Mouse (Mus musculus) limb, embryonic 10.5 days (tissue): Measurements from ENCODE around the gene Zmynd10. TPM values are rescaled to one million over a fixed set of nuclear protein-coding genes. Genes with fewer than 3 reads are reported as not detected.
"Not testable (repeated sequence)": the region's sequence is repeated elsewhere in the genome, so short reads cannot be mapped to it uniquely, and the experiment has no call there.

Experiments used
- DNase-seq: peaks from one replicate; pipeline ENCODE4 v3.0.0-alpha.2; 2017; ENCODE audit warnings: low spot score
- H3K27ac ChIP-seq: fragments of 300-500 bp; sonication (generic); 2 replicates; pipeline ENCODE4 v1.5.1; 2016; ENCODE audit warnings: mild to moderate bottlenecking
- H3K27me3 ChIP-seq: fragments of 300-500 bp; sonication (generic); 2 replicates; pipeline ENCODE4 v1.6.1; 2016; ENCODE audit warnings: low read depth, mild to moderate bottlenecking; ENCODE audit not compliant: poor library complexity, severe bottlenecking
- H3K36me3 ChIP-seq: fragments of 300-500 bp; sonication (generic); 2 replicates; pipeline ENCODE4 v1.6.1; 2016; ENCODE audit warnings: mild to moderate bottlenecking, moderate library complexity
- H3K4me1 ChIP-seq: fragments of 300-500 bp; sonication (generic); 2 replicates; pipeline ENCODE4 v1.6.1; 2016
- H3K4me3 ChIP-seq: fragments of 300-500 bp; sonication (generic); 2 replicates; pipeline ENCODE4 v1.5.1; 2016; ENCODE audit warnings: mild to moderate bottlenecking, moderate library complexity
- H3K9me3 ChIP-seq: fragments of 300-500 bp; sonication (generic); replicated peaks from 2 replicates; pipeline ENCODE4 v1.6.1; 2016; ENCODE audit warnings: mild to moderate bottlenecking
- WGBS: fragments of 180-500 bp; shearing (Covaris S2); methylation state at CpG from one replicate; pipeline ENCODE4 v1.1.7; 2016; 5-methylcytosine and 5-hydroxymethylcytosine counted together
- polyA plus RNA-seq: library from polyadenylated mRNA; unstranded; fragments of >200 nt; fragmentation: Nextera tagmentation; extraction: Ambion mirVana; gene quantifications from 2 replicates; pipeline ENCODE4 v1.2.1, GENCODE M21; 2016

Gene Zmynd10
- polyA plus RNA-seq, 1 experiment from 2014 or later = 0.33 TPM

DNA sequence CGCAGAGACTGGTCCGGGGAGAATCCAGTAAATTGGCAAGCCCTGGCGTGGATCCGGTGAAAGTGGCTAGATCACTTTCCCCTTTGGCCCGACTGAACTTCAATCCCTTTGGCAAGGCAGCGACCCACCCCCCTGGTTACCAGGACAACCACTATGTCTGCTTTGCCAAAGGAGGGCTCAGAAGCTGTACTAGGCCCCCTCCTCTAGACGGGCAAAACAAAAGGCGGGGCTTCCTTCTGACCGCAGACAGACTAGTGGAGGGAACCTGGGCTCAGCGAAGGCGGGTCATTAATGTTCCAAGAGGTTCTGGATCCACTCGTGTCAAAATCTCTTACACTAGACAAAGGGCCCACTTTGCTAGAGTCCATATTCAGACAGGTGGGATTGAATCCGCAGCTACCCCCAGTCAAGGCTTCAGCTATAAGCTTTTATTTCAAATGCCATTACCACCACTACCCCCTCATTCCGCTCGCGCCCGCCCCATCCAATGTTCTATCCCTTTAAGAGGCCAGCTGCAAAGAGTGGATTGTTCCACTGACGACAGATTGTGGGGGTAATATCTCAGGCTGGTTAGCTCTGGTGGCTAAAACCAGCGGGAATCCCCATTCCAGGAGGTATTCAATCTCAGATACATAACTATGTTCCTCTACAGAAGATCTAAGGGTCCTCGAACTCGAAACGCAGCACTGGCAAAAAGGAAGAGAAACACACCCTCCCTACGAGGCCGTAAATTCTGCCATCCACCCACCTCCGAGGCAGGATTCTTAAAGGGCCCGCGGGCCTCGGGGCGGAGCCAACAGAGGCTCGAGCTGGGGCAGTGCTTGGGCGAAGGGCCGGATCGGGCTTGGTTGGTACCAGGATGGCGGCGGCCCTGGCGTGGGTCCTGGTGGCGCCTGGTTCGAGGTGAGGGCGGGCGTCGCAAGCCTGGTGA lies 21.5 kb downstream of the Zmynd10 start:
- Histone ChIP-seq H3K4me1 (peaks cover 71% of the 10 kb centered on the region), H3K27ac (peak overlapping the region; percentile 96), H3K4me3 (peak overlapping the region; percentile 83), H3K27me3 (no peaks in the 10 kb centered on the region), H3K36me3 (peaks cover 59% of the 10 kb centered on the region), H3K9me3 (no peaks in the 10 kb centered on the region)
- under 1% methylated on average over 41 of the region's 41 CpGs for WGBS
- DNase-seq = peak; percentile 91

DNA sequence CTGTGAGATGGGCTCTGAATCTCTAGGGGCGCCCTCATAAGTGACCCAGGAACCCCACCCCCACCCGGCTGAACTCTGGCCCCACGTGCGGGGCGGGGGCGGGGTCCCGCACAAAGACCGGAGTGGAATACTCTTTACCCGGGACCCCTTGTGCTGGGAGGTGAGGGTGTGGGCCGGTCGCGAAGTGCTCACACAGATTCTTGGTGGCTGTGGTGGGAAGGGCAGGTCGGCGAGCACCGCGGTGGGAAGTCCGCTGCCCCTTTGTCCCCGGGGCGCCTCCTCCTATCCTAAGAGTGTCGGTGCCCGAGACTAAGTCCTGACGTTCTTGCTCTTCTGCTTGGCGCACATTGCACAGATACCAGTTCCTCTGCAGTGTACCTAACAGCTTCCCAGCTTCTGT lies 22.2 kb downstream of the Zmynd10 start:
- peaks cover 63% of the 10 kb centered on the region for H3K36me3 ChIP-seq
- WGBS = under 1% methylated on average over 23 of the region's 23 CpGs
- DNase-seq = no peak

DNA sequence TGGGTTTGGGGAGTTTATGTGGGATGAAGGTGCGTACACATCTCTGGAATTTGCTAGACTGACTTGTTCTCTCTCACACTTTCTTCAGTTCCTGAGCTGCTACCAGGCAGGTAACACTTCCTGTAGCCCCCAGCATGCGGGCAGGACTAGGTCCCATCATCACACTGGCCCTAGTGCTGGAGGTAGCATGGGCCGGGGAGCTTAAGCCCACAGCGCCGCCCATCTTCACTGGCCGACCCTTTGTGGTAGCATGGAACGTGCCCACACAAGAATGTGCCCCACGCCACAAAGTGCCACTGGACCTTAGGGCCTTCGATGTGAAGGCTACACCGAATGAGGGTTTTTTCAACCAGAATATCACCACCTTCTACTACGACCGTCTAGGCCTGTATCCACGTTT lies 22.9 kb downstream of the Zmynd10 start:
- no peaks in the 10 kb centered on the region for H3K9me3 ChIP-seq
- WGBS = 64% methylated on average over 13 of the region's 13 CpGs

More for the DNA sequence above, 22.2 kb downstream of the Zmynd10 start:
- peaks cover 64% of the 10 kb centered on the region for H3K4me1 ChIP-seq
- peak overlapping the region; percentile 83 for H3K4me3 ChIP-seq
- H3K27ac ChIP-seq = peak overlapping the region; percentile 96
- H3K27me3 ChIP-seq = no peaks in the 10 kb centered on the region
- no peaks in the 10 kb centered on the region for H3K9me3 ChIP-seq

DNA sequence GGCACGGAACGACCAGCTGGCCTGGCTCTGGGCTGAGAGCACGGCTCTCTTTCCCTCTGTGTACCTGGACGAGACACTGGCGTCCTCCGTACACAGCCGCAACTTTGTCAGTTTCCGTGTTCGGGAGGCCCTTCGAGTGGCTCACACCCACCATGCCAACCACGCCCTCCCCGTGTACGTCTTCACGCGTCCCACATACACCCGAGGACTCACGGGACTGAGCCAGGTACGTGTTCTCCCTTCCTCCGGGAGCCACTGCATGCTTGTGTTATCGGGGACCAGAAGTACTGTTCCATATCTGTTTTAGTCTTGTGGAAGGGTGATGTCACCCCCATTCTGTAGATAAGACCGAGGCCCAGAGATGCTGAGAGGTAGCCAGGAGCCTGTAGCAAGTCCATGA lies 23.7 kb downstream of the Zmynd10 start:
- 94% methylated on average over 21 of the region's 21 CpGs for WGBS
- Histone ChIP-seq H3K27ac (peak overlapping the region; percentile 96; the same call in 1 of the 2 replicates), H3K36me3 (peaks cover 62% of the 10 kb centered on the region), H3K4me1 (peaks cover 56% of the 10 kb centered on the region), H3K27me3 (no peaks in the 10 kb centered on the region), H3K4me3 (peak overlapping the region; percentile 83), H3K9me3 (no peaks in the 10 kb centered on the region)
- DNase-seq = no peak

More for the DNA sequence above, 22.9 kb downstream of the Zmynd10 start:
- Histone ChIP-seq H3K4me3 (peak overlapping the region; percentile 83), H3K27me3 (no peaks in the 10 kb centered on the region), H3K36me3 (peaks cover 63% of the 10 kb centered on the region), H3K27ac (peak overlapping the region; percentile 96), H3K4me1 (peaks cover 59% of the 10 kb centered on the region)
- no peak for DNase-seq

DNA sequence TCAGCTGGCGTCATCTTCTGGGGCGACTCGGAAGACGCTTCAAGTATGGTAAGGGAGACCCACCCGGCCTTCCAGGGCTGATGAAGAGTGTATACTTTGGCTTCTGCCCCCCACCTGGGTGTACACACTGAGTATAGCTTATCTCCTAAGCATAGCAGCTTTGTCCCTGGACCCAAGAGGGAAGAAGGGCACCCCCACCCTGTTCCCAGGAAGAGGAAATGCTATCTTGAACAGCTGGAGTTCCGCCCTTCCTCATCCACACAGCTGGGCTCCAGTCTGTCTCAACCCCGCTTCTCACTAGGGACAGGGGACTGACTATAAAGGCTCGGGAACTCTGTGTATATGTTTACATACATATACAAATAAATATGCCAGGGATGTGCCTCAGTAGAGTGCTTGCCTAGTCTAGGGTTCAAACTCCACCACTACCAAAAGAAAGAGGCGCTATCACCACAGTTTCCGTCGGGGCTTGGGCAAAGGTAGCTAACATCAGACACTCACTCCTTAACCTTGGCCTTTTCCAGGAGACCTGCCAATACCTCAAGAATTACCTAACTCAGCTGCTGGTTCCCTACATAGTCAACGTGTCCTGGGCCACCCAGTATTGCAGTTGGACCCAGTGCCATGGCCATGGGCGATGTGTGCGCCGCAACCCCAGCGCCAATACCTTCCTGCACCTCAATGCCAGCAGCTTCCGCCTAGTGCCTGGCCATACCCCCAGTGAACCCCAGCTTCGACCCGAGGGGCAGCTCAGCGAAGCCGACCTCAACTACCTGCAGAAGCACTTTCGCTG lies 24.6 kb downstream of the Zmynd10 start:
- H3K27me3 ChIP-seq = no peaks in the 10 kb centered on the region
- no peak overlapping the region; the same call in 1 of the 2 replicates for H3K27ac ChIP-seq
- no peaks in the 10 kb centered on the region for H3K9me3 ChIP-seq
- peaks cover 58% of the 10 kb centered on the region for H3K4me1 ChIP-seq
- H3K4me3 ChIP-seq = peak overlapping the region; percentile 83; the same call in 1 of the 2 replicates
- no peak for DNase-seq
- H3K36me3 ChIP-seq = peaks cover 56% of the 10 kb centered on the region
- 95% methylated on average over 22 of the region's 22 CpGs for WGBS

DNA sequence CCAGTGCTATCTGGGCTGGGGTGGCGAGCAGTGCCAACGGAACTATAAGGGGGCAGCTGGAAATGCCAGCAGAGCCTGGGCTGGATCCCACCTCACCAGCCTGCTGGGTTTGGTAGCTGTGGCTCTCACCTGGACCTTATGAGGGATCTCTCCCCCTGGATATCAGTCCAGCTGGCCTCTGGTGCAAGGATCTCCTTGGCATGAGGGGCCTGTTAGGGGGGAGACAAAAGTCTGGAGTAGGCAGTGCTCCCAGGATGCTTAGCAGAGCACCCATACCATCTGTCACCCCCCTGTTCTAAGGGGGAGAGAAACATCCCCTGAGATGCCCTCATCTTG lies 25.2 kb downstream of the Zmynd10 start:
- Histone ChIP-seq H3K27me3 (no peaks in the 10 kb centered on the region), H3K27ac (no peak overlapping the region), H3K4me3 (0 out of 2 replicates have a peak overlapping the region, but pooled peaks have one; percentile 83), H3K4me1 (peaks cover 58% of the 10 kb centered on the region), H3K9me3 (no peaks in the 10 kb centered on the region), H3K36me3 (peaks cover 56% of the 10 kb centered on the region)
- no peak for DNase-seq
- 100% methylated on average over 2 of the region's 2 CpGs for WGBS

DNA sequence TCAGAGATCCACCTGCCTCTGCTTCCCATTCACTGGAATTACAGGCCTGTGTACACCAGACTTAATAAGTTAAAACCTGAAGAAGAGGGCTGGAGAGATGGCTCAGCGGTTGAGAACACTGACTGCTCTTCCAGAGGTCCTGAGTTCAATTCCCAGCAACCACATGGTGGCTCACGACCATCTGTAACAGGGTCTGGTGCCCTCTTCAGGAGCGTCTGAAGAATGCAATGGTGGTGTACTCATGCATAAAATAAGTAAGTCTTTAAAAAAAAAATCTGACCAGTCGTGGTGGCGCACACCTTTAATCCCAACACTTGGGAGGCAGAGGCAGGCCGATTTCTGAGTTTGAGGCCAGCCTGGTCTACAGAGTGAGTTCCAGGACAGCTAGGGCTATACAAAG lies 26.7 kb downstream of the Zmynd10 start:
- H3K9me3 ChIP-seq, DNase-seq, H3K27ac ChIP-seq, H3K27me3 ChIP-seq, H3K4me3 ChIP-seq: not testable (repeated sequence)
- Histone ChIP-seq H3K36me3 (peaks cover 59% of the 10 kb centered on the region), H3K4me1 (peaks cover 57% of the 10 kb centered on the region)
- WGBS = 84% methylated on average over 6 of the region's 6 CpGs

DNA sequence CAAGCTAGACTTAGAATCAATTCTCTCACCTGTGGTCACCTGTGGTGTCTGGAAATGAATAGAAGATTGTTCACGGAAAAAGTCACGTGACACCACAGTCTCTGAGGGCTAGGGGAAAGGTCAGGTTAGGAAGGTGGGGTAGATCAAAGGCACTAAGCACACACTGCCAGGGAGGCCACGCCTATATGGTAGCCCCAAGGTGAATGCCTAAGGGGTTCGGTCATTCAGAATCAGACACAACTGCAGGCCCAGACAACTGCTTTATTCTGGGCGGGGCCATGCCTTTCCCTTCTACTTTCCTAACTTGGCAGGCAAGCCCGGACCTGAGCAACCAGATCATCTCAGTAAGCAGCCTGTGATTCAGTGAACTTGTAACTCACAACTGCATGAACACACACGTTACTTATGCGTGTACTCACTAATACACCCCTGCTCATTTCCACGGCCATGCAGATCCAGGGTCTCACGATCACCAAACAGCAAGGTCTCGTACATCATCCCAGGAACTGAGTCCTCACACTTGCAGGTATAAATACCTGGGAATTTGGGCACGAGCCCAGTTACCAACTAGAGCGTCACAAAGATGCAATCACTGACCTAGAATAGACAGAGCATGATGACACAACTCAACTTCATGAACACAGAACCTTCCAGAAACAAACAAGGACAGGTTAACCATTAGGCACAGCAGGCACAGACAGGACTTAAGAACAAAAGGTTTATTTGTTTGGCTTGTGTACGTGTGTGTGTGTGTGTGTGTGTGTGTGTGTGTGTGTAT lies 28.7 kb downstream of the Zmynd10 start:
- no peak for DNase-seq
- Histone ChIP-seq H3K4me1 (peaks cover 62% of the 10 kb centered on the region), H3K36me3 (peaks cover 60% of the 10 kb centered on the region), H3K27me3 (no peaks in the 10 kb centered on the region), H3K9me3 (no peaks in the 10 kb centered on the region), H3K4me3 (0 out of 2 replicates have a peak overlapping the region, but pooled peaks have one; percentile 46), H3K27ac (peak overlapping the region; percentile 84)
- WGBS = 83% methylated on average over 14 of the region's 14 CpGs

DNA sequence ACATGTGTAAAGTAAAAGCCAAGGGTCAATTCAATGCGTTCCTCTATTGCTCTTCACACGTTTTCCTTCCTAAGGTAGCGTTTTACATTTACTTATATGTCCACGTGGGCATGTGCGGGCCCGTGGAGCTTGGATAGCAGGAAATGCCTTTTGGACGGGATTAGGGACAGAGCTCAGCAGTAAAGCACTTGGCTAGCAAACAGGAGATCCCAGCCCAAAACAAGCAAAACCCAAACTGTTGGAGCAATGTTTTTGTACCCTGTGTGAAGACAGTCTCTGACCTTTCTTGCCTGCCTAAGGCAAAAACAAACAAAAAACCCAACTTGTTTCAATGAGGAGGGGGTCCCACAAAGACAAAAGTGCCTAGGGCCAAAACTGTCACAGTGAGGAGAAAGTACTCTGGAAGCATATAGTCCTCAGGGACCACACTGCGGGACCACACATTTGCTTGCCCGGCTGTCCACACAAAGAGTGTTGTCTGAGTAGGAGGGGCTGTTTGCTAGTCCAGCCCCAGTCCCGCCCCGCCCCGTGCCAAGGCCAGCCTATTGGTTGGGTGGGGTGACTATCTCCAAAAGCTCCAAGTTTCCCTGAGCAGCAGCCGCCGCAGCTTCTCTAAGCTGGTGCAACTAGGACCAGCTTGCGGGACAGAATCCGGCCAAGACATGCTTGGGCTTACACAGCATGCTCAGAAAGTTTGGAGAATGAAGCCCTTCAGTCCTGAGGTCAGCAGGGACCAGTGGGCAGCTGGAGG lies 29.4 kb downstream of the Zmynd10 start, which contains the start of gene Hyal1:
Hyal1 (plus strand) TSS at position 571 of the 751 bp plus-strand sequence.
- Histone ChIP-seq H3K9me3 (no peaks in the 10 kb centered on the region), H3K4me1 (peaks cover 61% of the 10 kb centered on the region), H3K27me3 (no peaks in the 10 kb centered on the region), H3K36me3 (peaks cover 52% of the 10 kb centered on the region), H3K4me3 (peak within 1 kb of the TSS; percentile 46), H3K27ac (peak within 1 kb of the TSS; percentile 84)
- WGBS = 33% methylated on average over 16 of the region's 16 CpGs
- DNase-seq = peak; percentile 88

DNA sequence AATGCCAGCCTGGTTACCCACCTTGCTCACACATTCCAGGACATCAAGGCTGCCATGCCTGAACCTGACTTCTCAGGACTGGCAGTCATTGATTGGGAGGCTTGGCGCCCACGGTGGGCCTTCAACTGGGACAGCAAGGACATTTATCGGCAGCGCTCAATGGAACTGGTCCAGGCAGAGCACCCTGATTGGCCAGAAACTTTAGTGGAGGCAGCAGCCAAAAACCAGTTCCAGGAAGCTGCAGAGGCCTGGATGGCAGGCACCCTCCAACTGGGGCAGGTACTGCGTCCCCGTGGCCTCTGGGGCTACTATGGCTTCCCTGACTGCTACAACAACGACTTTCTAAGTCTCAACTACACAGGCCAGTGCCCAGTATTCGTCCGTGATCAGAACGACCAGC lies 30.8 kb downstream of the Zmynd10 start:
- H3K4me1 ChIP-seq = peaks cover 60% of the 10 kb centered on the region
- H3K9me3 ChIP-seq = no peaks in the 10 kb centered on the region
- DNase-seq = no peak
- WGBS = 95% methylated on average over 10 of the region's 10 CpGs
- no peaks in the 10 kb centered on the region for H3K27me3 ChIP-seq
- H3K27ac ChIP-seq = 0 out of 2 replicates have a peak overlapping the region, but pooled peaks have one; percentile 11
- H3K4me3 ChIP-seq = peak overlapping the region; percentile 46
- H3K36me3 ChIP-seq = peaks cover 43% of the 10 kb centered on the region

DNA sequence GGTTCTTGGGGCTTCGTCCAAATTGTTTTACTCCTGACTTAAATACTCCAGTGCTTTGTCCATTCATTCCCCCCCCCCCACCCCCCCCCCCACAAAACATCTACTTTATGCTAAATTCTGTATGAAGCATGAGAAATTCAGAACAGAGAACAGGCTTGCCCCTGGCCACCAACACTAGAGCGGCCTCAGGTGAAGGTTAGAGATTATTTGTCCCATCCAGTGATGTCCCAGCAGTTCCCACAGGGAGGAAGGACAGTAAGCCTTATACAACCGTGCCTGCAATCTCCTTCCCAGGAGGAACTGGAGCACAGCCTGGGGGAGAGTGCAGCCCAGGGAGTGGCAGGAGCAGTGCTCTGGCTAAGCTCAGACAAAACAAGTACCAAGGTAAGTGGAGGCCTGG lies 31.5 kb downstream of the Zmynd10 start, which contains the start of gene Naa80:
Naa80 (plus strand) TSS at position 301 of the 400 bp plus-strand sequence.
- peaks cover 43% of the 10 kb centered on the region for H3K36me3 ChIP-seq
- DNase-seq = no peak
- WGBS = 86% methylated on average over 3 of the region's 3 CpGs
- H3K27ac ChIP-seq = peak within 1 kb of the TSS; percentile 89
- H3K9me3 ChIP-seq = no peaks in the 10 kb centered on the region
- peaks cover 64% of the 10 kb centered on the region for H3K4me1 ChIP-seq
- H3K27me3 ChIP-seq = no peaks in the 10 kb centered on the region
- H3K4me3 ChIP-seq = peak within 1 kb of the TSS; percentile 61
